Mouse (Mus musculus) forebrain, embryonic 13.5 days (tissue): Measurements from ENCODE around the gene Pnkp. TPM values are rescaled to one million over a fixed set of nuclear protein-coding genes. Genes with fewer than 3 reads are reported as not detected.
A peak's percentile ranks its signal among the peaks of the same experiment; 100 is the strongest.

Source experiments
- ATAC-seq: fragments of 200-750 bp; cut with Nextera tagmentation; 2 replicates; pipeline ENCODE4 v1.8.0; 2017
- H3K27ac ChIP-seq: fragments of 300-500 bp; sonication (generic); 2 replicates; pipeline ENCODE4 v1.5.1; 2015; ENCODE audit warnings: inconsistent platforms, mild to moderate bottlenecking, moderate library complexity
- H3K27me3 ChIP-seq: fragments of 300-500 bp; sonication (generic); 2 replicates; pipeline ENCODE4 v1.6.1; 2015; ENCODE audit warnings: mild to moderate bottlenecking, inconsistent platforms
- H3K36me3 ChIP-seq: fragments of 300-500 bp; sonication (generic); 2 replicates; pipeline ENCODE4 v1.6.1; 2015; ENCODE audit warnings: mild to moderate bottlenecking, inconsistent platforms; ENCODE audit not compliant: poor library complexity, severe bottlenecking
- H3K4me1 ChIP-seq: fragments of 300-500 bp; sonication (generic); 2 replicates; pipeline ENCODE4 v1.6.1; 2015; ENCODE audit warnings: inconsistent platforms
- H3K4me2 ChIP-seq: fragments of 300-500 bp; sonication (generic); 2 replicates; pipeline ENCODE4 v1.6.1; 2015; ENCODE audit warnings: inconsistent platforms, mild to moderate bottlenecking, moderate library complexity
- H3K4me3 ChIP-seq: fragments of 300-500 bp; sonication (generic); 2 replicates; pipeline ENCODE4 v1.5.1; 2015; ENCODE audit warnings: mild to moderate bottlenecking, inconsistent platforms
- H3K9ac ChIP-seq: fragments of 300-500 bp; sonication (generic); 2 replicates; pipeline ENCODE4 v1.6.1; 2015; ENCODE audit warnings: mild to moderate bottlenecking, inconsistent platforms
- H3K9me3 ChIP-seq: fragments of 300-500 bp; sonication (generic); replicated peaks from 2 replicates; pipeline ENCODE4 v1.6.1; 2016; ENCODE audit warnings: inconsistent platforms
- WGBS: fragments of 180-500 bp; shearing (Covaris S2); methylation state at CpG from one replicate; pipeline ENCODE4 v1.1.7; 2015; 5-methylcytosine and 5-hydroxymethylcytosine counted together
- polyA plus RNA-seq: library from polyadenylated mRNA; unstranded; fragments of >200 nt; fragmentation: Nextera tagmentation; extraction: Ambion mirVana; gene quantifications from 2 replicates; pipeline ENCODE4 v1.2.1, GENCODE M21; 2015

The Pnkp gene
- polyA plus RNA-seq, 1 experiment from 2014 or later, result 34.9 TPM

DNA sequence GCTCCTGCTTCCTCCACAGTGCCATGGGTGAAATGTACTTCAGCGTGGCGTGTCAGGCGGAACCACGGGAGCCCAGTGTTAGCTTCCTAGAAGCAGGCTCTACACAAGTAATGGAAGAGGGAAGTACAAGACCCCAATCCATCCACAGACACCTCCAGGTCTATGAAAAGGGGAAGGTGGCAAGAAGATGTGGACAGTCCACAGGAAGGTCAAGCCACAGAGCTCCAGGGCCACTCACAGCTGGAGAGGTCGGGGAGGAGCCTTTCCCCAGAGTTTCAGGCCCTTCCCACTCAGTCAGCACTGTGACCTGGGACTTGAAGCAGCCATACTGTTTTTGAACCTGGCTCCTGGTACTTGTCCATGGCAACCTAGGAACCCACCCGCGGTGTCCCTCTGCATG lies 30.0 kb downstream of the Pnkp start:
- no peak for ATAC-seq
- 88% methylated on average over 7 of the region's 7 CpGs for WGBS
- peak overlapping the region; percentile 9; the same call in 1 of the 2 replicates for H3K9ac ChIP-seq
- H3K4me3 ChIP-seq, result no peak overlapping the region
- H3K4me2 ChIP-seq, result no peak overlapping the region
- H3K36me3 ChIP-seq, result peaks cover 82% of the 10 kb centered on the region
- H3K4me1 ChIP-seq, result peaks cover 23% of the 10 kb centered on the region
- no peak overlapping the region for H3K27ac ChIP-seq
- H3K27me3 ChIP-seq, result no peaks in the 10 kb centered on the region
- H3K9me3 ChIP-seq, result no peaks in the 10 kb centered on the region

DNA sequence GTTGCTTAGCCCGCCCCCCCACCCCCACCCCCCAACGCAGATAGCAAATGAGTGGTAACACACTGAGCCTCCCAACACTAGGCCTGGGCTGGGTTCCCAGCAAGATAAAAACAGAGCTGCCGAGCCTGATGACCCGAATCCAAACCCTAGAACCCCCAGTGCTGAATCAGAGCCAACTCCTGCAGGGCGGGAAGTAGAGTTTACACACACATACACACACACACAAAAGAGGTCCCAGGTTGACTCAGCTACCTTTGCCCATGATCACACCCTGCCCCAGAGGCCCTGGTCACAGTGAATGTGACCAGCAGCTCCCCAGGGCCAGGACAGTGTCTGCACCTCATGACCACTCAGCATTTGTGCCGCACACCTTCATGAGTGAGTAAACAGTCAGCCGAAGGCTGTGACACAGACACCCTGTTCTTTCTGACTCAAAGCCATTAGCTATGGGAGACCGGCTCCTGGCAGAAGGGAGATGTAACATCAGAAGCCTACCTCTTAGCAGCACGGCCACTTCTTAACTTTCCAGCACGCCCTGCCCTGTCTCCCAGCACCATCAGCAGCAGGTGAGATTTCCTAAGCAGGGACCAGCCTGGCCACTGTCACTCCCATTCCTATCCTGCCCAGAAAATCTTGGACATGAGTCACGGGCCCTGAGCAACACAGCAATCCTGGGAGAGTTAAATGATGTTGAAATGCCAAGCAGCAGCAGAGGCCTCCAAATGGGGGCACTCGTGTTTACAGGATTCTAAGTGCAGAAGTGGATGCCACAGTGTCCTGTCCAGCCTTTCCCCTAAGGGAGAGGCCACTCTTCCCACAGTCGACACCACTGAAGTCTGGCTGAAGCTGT lies 31.5 kb downstream of the Pnkp start:
- WGBS, result 83% methylated on average over 13 of the region's 13 CpGs
- Histone ChIP-seq H3K4me2 (no peak overlapping the region), H3K36me3 (peaks cover 67% of the 10 kb centered on the region), H3K4me1 (peaks cover 28% of the 10 kb centered on the region), H3K27ac (0 out of 2 replicates have a peak overlapping the region, but pooled peaks have one; percentile 4), H3K27me3 (no peaks in the 10 kb centered on the region), H3K9ac (0 out of 2 replicates have a peak overlapping the region, but pooled peaks have one; percentile 1), H3K9me3 (no peaks in the 10 kb centered on the region), H3K4me3 (no peak overlapping the region)
- ATAC-seq, result no peak

DNA sequence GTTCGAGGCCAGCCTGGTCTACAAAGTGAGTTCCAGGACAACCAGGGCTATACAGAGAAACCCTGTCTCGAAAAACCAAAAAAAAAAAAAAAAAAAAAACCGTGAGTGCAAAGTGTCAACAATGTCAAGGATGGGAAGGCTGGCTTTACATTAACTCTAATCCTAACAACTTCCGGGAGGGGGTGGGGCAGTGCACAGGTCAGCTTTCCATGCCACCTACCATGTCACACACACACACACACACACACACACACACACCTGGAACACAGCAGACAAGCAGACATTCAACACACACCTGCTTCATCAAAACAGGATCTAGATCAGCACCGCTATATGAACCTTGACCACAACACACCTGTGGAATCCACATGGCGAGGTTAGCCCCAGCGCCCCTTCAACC lies 33.2 kb downstream of the Pnkp start:
- Histone ChIP-seq H3K9ac (peak overlapping the region; percentile 91), H3K27me3 (no peaks in the 10 kb centered on the region), H3K36me3 (peaks cover 52% of the 10 kb centered on the region), H3K4me3 (peak overlapping the region; percentile 85), H3K4me2 (peak overlapping the region; percentile 95), H3K27ac (no peak overlapping the region), H3K9me3 (no peaks in the 10 kb centered on the region), H3K4me1 (peaks cover 45% of the 10 kb centered on the region)
- no peak for ATAC-seq
- WGBS, result 83% methylated on average over 7 of the region's 7 CpGs

DNA sequence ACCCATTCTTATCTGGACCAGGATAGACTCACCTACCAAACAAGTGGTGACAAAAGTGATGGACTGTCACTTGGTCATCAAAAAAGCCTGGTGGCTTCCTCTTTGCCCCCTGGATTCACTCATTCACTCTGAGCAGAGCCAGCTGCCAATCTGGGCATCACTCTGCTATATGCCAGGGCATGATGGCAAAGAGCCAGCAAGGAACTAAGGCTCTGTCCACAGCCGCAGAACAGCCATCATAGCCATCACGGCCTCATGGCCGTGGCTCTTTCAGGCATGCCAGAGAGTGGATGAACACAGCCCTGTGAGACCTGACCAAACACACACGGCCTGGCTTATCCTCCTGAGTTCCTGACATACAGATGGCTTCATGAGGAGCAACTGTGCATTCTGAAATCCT lies 33.8 kb downstream of the Pnkp start:
- peaks cover 46% of the 10 kb centered on the region for H3K36me3 ChIP-seq
- H3K4me1 ChIP-seq, result peaks cover 48% of the 10 kb centered on the region
- peak overlapping the region; percentile 95 for H3K4me2 ChIP-seq
- no peaks in the 10 kb centered on the region for H3K27me3 ChIP-seq
- peak overlapping the region; percentile 85 for H3K4me3 ChIP-seq
- WGBS, result 65% methylated on average over 4 of the region's 4 CpGs
- no peak overlapping the region for H3K27ac ChIP-seq
- H3K9ac ChIP-seq, result peak overlapping the region; percentile 91
- ATAC-seq, result no peak
- no peaks in the 10 kb centered on the region for H3K9me3 ChIP-seq

DNA sequence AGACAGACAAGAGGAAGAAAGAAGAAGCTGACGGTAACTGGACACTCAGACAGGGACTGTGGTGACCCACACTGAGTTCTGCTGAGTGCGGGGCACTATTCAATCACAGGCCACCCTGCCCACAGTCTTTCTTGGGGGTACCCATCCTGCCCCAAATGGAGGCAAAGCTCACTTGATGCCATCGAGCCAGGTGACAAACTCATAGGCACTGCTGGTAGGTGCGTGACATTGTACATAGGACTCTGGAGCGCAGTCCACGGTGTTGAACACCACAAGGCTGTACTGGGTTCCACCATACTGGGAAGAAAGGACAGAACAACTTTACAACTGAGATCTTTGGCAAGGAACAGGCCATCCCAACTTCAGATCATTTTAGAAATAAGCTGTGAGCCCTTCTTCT lies 34.7 kb downstream of the Pnkp start:
- no peak for ATAC-seq
- H3K4me1 ChIP-seq, result peaks cover 53% of the 10 kb centered on the region
- WGBS, result 14% methylated on average over 6 of the region's 6 CpGs

DNA sequence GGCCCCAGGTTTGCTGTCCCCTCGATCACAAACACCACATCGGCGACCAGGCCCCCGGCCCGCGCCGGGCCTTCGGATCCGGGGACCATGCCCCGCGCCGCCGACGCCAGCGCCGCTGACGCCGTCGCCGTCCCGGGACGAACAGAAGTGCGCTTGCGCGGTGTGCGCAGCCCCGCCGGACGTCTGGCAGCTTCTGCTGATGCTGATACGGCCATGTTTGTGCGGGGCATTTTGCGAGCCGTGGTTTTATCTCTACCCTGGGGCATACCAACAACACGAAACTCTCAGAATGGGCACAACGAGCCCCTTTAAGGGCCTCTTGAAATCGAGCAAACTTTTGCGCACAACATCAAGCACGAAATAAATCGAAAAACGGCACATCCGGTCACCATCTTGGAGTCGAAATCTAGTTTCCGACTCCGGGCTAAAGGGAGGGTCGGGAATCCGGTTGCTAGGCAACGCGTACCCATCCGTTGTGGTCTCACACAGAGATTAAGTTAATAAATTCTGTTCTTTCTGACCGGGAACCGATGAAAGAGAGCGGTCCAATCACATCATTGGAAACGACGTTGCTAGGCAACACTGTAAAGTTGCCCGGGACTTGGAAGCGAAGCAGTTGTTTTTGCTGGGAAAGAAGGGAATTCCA lies 35.5 kb downstream of the Pnkp start, which contains the start of gene Med25:
Gene Med25, minus strand, starts transcription at position 437 of the 646 bp plus-strand sequence.
- H3K4me2 ChIP-seq, result peak within 1 kb of the TSS; percentile 95
- H3K36me3 ChIP-seq, result peaks cover 30% of the 10 kb centered on the region
- ATAC-seq, result peak; percentile 78
- peak within 1 kb of the TSS; percentile 91 for H3K9ac ChIP-seq
- H3K4me3 ChIP-seq, result peak within 1 kb of the TSS; percentile 85
- no peaks in the 10 kb centered on the region for H3K9me3 ChIP-seq
- under 1% methylated on average over 56 of the region's 56 CpGs for WGBS
- H3K4me1 ChIP-seq, result peaks cover 61% of the 10 kb centered on the region
- no peaks in the 10 kb centered on the region for H3K27me3 ChIP-seq
- H3K27ac ChIP-seq, result peak within 1 kb of the TSS; percentile 96

More for the DNA sequence above, 34.7 kb downstream of the Pnkp start:
- peak overlapping the region; percentile 96 for H3K27ac ChIP-seq
- H3K27me3 ChIP-seq, result no peaks in the 10 kb centered on the region
- peak overlapping the region; percentile 91 for H3K9ac ChIP-seq
- peaks cover 38% of the 10 kb centered on the region for H3K36me3 ChIP-seq
- no peaks in the 10 kb centered on the region for H3K9me3 ChIP-seq
- H3K4me2 ChIP-seq, result peak overlapping the region; percentile 95
- peak overlapping the region; percentile 85 for H3K4me3 ChIP-seq

DNA sequence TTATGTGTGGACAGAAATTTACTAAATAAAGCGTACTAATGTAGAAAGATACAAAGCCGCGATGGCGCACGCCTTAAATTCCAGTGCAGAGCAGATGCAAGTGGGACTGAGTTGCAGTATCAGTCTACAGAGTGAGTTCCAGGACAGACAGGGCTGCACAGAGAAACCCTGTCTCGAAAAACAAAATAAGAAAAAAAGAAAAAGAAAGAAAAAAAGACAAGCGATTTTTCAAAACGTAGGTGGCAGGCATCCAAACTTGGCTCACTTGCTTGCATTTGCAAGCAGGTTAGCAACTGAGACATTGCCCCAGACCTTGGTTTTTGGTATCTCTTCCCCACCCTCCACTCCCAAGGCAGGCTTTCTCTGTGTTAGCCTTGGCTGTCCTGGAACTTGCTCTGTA lies 36.3 kb downstream of the Pnkp start:
- no peak for ATAC-seq
- H3K36me3 ChIP-seq, result peaks cover 24% of the 10 kb centered on the region
- H3K4me1 ChIP-seq, result peaks cover 67% of the 10 kb centered on the region
- peak overlapping the region; percentile 57 for H3K4me2 ChIP-seq
- 2% methylated on average over 8 of the region's 8 CpGs for WGBS
- peak overlapping the region; percentile 35; the same call in 1 of the 2 replicates for H3K9ac ChIP-seq
- no peaks in the 10 kb centered on the region for H3K27me3 ChIP-seq
- H3K9me3 ChIP-seq, result no peaks in the 10 kb centered on the region
- peak overlapping the region; percentile 22 for H3K4me3 ChIP-seq
- peak overlapping the region; percentile 95 for H3K27ac ChIP-seq

DNA sequence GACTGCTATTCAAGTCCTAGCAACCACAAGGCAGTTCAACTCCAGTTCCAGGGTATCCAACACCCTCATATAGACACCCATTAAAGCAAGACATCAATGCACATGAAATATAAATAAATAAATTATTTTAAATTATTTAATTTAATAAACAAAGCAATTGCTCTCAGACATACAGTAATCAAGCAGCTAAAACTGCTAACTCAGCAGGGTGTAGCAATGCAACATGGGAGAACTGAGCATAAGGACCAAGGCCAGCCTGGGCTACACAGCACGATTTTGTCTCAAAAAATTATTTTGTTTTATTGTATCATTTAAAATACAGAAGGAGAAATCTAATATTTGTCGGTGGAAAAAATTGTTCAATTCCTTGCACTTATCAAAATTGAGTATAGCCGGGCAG lies 37.2 kb downstream of the Pnkp start:
- H3K27ac ChIP-seq, result peak overlapping the region; percentile 95
- H3K9me3 ChIP-seq, result no peaks in the 10 kb centered on the region
- 87% methylated on average over 3 of the region's 3 CpGs for WGBS
- peaks cover 23% of the 10 kb centered on the region for H3K36me3 ChIP-seq
- no peak overlapping the region for H3K4me3 ChIP-seq
- no peak overlapping the region for H3K9ac ChIP-seq
- H3K4me1 ChIP-seq, result peaks cover 68% of the 10 kb centered on the region
- no peak for ATAC-seq
- peak overlapping the region; percentile 78; the same call in 1 of the 2 replicates for H3K4me2 ChIP-seq
- H3K27me3 ChIP-seq, result no peaks in the 10 kb centered on the region

DNA sequence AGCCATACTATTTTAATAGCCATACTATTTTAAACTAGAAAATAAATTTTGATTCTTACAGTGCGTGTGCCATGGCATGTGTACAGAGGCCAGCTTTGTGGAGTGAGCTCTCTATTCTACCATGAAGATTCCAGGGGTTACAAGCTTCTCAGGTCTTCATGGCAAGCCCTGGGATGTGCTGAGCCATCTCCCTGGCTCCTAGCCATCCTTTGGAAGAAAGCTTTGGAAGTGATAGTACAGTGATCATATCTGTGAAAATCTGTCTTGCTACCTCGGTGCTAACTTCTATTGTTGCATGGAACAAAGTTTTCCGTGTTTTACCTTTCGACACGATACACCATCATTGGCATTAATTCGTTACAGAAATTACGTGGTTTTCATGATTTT lies 38.3 kb downstream of the Pnkp start:
- peak overlapping the region; percentile 52 for H3K9ac ChIP-seq
- peak overlapping the region; percentile 62 for H3K4me3 ChIP-seq
- peak overlapping the region; percentile 78 for H3K4me2 ChIP-seq
- peaks cover 65% of the 10 kb centered on the region for H3K4me1 ChIP-seq
- peak overlapping the region; percentile 95 for H3K27ac ChIP-seq
- no peaks in the 10 kb centered on the region for H3K27me3 ChIP-seq
- ATAC-seq, result no peak
- H3K9me3 ChIP-seq, result no peaks in the 10 kb centered on the region
- WGBS, result 14% methylated on average over 7 of the region's 7 CpGs
- peaks cover 26% of the 10 kb centered on the region for H3K36me3 ChIP-seq

DNA sequence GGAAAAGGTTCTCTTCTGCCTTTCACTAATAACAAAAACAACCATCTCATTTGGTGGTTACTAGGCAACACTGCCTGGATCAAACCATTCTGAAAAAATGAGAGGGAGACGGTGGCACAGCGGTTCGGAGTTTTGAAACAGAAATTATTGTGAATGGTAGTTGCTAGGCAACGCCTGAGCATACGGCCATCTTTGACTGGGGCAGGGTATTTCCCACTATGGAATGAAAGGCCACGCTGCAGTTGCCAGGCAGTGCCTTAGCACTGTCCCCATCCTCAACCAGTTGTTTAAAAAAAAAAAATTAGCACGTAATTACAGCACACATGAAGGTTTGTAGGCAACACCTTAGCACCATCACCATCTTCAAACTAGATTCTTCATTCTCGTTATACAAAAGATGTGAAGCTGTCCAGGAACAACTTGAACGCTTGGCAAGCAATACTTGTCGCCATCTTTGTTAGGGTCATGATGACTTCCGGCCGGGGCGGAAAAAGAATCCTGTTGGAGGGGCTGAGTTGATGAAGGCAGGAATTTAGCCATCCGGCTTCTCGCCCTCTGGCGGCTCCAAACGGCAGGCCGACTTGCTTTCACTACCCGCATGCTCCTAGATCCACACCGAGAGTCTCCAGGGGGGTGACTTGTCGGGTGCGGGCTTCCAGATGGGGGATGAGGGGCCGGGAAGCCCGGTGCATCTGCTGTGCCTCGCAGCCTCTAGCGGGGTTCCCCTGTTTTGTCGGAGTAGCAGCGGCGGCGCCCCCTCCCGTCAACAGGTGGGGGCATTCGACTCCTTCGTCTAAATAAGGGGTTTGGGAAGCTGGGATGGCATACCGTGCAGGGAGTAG lies 38.9 kb downstream of the Pnkp start, which contains the start of gene Fuz:
Gene Fuz, plus strand, starts transcription at position 487 of the 842 bp plus-strand sequence.
- peak within 1 kb of the TSS; percentile 78 for H3K9ac ChIP-seq
- H3K4me1 ChIP-seq, result peaks cover 65% of the 10 kb centered on the region
- no peaks in the 10 kb centered on the region for H3K27me3 ChIP-seq
- ATAC-seq, result peak; percentile 78
- peaks cover 26% of the 10 kb centered on the region for H3K36me3 ChIP-seq
- WGBS, result under 1% methylated on average over 34 of the region's 34 CpGs
- H3K4me3 ChIP-seq, result peak within 1 kb of the TSS; percentile 62
- peak within 1 kb of the TSS; percentile 95 for H3K27ac ChIP-seq
- H3K9me3 ChIP-seq, result no peaks in the 10 kb centered on the region
- peak within 1 kb of the TSS; percentile 78 for H3K4me2 ChIP-seq

DNA sequence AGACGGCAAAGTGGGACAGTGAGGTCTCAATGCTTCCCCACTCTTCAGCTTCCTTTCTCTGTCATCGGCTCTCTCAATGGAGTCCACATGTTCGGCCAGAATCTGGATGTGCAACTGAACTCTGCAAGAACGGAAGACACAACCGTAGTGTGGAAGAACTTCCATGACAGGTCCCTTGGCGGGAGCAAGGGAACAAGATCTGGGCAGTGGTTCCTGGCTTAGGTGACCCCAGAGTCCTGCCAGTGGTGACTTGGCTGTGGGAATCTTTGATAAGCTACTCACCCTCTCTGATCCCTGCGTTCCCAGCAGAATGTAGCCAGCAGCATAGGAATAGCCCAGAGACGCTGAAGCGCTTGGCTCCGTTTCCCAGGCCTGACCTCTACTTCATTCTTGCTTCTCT lies 39.6 kb downstream of the Pnkp start:
- Histone ChIP-seq H3K27me3 (no peaks in the 10 kb centered on the region), H3K9me3 (no peaks in the 10 kb centered on the region), H3K4me2 (peak overlapping the region; percentile 78), H3K27ac (peak overlapping the region; percentile 95), H3K36me3 (peaks cover 32% of the 10 kb centered on the region), H3K4me3 (peak overlapping the region; percentile 62), H3K4me1 (peaks cover 65% of the 10 kb centered on the region), H3K9ac (peak overlapping the region; percentile 78)
- no peak for ATAC-seq
- 26% methylated on average over 10 of the region's 10 CpGs for WGBS
